Comparison of ENCODE assay signal across 1 mouse cellular context in the genomic region with DNA sequence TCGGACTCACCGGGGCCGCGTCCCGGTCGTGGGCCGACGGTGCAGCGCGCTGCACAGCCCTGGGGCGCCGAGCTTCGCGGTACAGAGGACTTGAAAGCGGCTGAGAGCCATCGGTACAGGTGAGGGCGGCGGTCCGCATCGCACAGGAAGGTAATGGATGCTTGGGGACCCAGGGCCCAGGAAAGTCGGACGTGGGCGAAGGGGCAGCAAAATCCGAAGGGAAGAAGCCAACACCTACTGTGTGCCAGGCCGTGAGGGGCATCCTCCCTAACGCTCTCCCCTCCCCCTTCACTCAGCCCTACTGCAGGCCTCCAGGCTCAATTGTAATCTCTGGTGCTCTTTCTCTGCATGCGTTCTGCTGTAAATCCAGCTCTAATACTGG.
TF ChIP-seq lines count a peak whose summit lies in the region.

No protein-coding gene starts in this region.

TF ChIP-seq in CH12.LX, 34 proteins besides CTCF, POLR2A, EP300 and RAD21:
- TF ChIP-seq ZKSCAN1 (IDR thresholded peaks at IDR 0.05; ENCODE audit: borderline replicate concordance, low read depth, low read length), result peak; percentile 84
- TF ChIP-seq BHLHE40 (IDR thresholded peaks at IDR 0.05; ENCODE audit: low read depth, low read length), result no peak
- peak; percentile 6; the same call in 1 of the 2 replicates for TF ChIP-seq CHD2 (IDR thresholded peaks at IDR 0.05; ENCODE audit: low read length)
- TF ChIP-seq UBTF (IDR thresholded peaks at IDR 0.05; ENCODE audit: low read depth, low read length), result 0 out of 2 replicates have a peak, but pooled peaks have one; percentile 8
TF ChIP-seq in CH12.LX: peak in this region for 3.
